Mouse (Mus musculus) C2C12 (cell line): ENCODE measurements around the gene Grb14. TPM values are rescaled to one million over a fixed set of nuclear protein-coding genes. Genes with fewer than 3 reads are reported as not detected.

Experiments
- H3K27me3 ChIP-seq: one replicate; pipeline ENCODE4 v1.6.1; 2011; ENCODE audit not compliant: control insufficient read depth, insufficient read depth, insufficient read length
- H3K36me3 ChIP-seq: one replicate; pipeline ENCODE4 v1.6.1; 2011; ENCODE audit not compliant: control insufficient read depth, insufficient read depth
- H3K4me3 ChIP-seq: one replicate; pipeline ENCODE4 v1.5.1; 2011; ENCODE audit warnings: mild to moderate bottlenecking, control low read depth; ENCODE audit not compliant: poor library complexity, insufficient read depth, severe bottlenecking
- H3K79me2 ChIP-seq: one replicate; pipeline ENCODE4 v1.6.1; 2011; ENCODE audit not compliant: control insufficient read depth, insufficient read depth
- H3K79me3 ChIP-seq: one replicate; pipeline ENCODE4 v1.6.1; 2011; ENCODE audit warnings: low read depth, control low read depth
- H3ac ChIP-seq: one replicate; pipeline ENCODE3; 2011; ENCODE audit warnings: low read depth; ENCODE audit not compliant: control insufficient read depth, insufficient read length
- CEBPB ChIP-seq: IDR thresholded peaks from one replicate; pipeline ENCODE4 v1.6.1; 2011; ENCODE audit warnings: low read depth, mild to moderate bottlenecking, control low read depth, moderate library complexity
- CTCF ChIP-seq: IDR thresholded peaks from one replicate; pipeline ENCODE4 v1.5.1; 2011; ENCODE audit not compliant: control insufficient read depth, insufficient read depth, insufficient read length
- FOSL1 ChIP-seq: IDR thresholded peaks from one replicate; pipeline ENCODE4 v1.8.0; 2011; ENCODE audit warnings: mild to moderate bottlenecking, low read length; ENCODE audit not compliant: poor library complexity, insufficient read depth, severe bottlenecking
- MAX ChIP-seq: IDR thresholded peaks from one replicate; pipeline ENCODE4 v1.6.1; 2011; ENCODE audit warnings: mild to moderate bottlenecking, control low read depth
- MYOD1 ChIP-seq: IDR thresholded peaks from one replicate; pipeline ENCODE4 v1.6.1; 2011; ENCODE audit warnings: low read depth; ENCODE audit not compliant: control insufficient read depth, insufficient read length
- MYOG ChIP-seq: IDR thresholded peaks from one replicate; pipeline ENCODE4 v1.6.1; 2011; ENCODE audit not compliant: control insufficient read depth, insufficient read length; ENCODE audit errors: extremely low read depth
- USF1 ChIP-seq: IDR thresholded peaks from one replicate; pipeline ENCODE4 v1.6.1; 2011; ENCODE audit warnings: low read depth, mild to moderate bottlenecking, control low read depth, moderate library complexity
- polyA plus RNA-seq: library from polyadenylated mRNA; unstranded; fragments of >200 nt; fragmentation: generic; extraction: Trizol; gene quantifications from one replicate; pipeline ENCODE4 v1.2.1, GENCODE M21; 2012; ENCODE audit warnings: missing spikeins

Gene Grb14
- polyA plus RNA-seq, 1 experiment, result 0.32 TPM

DNA sequence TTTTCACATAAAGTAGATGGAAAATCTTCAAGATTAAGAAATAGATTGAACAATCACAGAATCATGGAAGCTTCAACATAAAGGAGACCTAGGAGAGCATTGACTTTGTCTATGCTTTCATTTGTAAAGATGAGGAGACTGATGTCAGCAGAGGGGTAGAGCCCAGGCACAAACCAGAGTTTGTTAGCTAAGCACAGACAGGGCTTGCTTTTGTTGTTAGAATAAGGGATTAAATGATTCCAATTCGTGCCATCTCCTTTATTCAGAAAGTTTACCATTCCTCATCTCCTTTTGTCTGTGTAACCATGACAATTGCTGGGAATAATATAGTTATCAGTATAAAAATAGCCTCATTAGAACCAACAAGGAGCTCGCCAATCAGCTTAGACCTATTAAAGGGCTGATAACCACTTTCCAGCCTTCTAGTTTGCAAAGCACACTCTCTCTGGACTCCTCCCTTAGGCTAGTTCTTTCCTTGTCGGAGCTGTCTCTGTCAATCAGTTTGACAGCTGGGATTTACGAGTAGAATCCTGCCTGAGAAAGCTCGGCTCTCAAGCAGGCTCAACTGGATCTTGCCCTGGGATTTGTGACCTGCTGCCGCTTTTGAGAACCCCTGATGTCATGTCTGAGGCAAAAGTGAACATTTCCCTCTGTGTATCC, 137.6 kb downstream of the Grb14 start:
- Histone ChIP-seq H3K79me3 (no peaks in the 10 kb centered on the region), H3K27me3 (no peaks in the 10 kb centered on the region), H3K4me3 (no peak overlapping the region), H3ac (no peak overlapping the region), H3K79me2 (no peaks in the 10 kb centered on the region), H3K36me3 (no peaks in the 10 kb centered on the region)
- TF ChIP-seq CEBPB, result no peak
- TF ChIP-seq MYOD1, result no peak

DNA sequence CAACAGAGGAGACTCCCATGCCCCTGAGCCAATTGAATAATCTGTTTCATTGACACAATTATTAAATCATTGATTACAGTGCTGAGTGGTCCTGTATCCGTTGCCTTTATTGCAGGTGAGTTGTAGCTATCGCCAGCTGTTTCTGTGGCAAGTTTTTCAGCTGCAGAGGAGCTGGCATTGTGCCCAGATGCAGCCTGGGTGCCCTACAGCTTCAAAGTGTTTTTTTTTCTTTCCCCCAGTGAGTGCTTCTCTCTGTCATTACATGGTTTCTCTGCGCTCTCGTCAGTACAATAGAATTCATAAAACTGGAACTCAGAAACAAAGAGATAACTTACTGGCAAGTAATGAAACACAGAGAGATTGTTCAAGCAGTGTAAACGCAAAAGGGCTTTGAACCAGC, 139.1 kb downstream of the Grb14 start:
- Histone ChIP-seq H3K36me3 (no peaks in the 10 kb centered on the region), H3K27me3 (no peaks in the 10 kb centered on the region), H3ac (no peak overlapping the region), H3K79me2 (no peaks in the 10 kb centered on the region), H3K4me3 (no peak overlapping the region), H3K79me3 (no peaks in the 10 kb centered on the region)
- TF ChIP-seq USF1 (no peak), CEBPB (no peak), MAX (no peak), MYOD1 (no peak), FOSL1 (no peak), CTCF (no peak), MYOG (no peak)

DNA sequence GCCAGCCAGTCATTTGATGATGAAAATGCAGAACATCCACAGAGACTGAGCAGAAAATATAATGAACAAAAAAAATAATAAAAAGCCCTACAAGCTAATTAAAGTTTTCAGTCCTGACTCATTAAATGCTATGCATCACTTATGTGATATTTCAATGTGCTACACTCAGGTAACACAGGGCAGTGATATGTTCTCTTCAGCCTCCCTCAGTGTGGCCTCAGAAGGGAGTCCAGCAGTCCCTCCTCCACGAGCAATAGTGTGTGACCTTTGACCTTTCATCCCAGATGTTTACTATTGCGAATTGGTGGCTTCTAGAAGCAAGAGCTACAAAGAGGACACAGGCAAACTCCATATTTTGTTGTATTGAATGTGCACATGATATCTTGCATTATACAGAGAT, 146.5 kb downstream of the Grb14 start:
- Histone ChIP-seq H3K79me3 (no peaks in the 10 kb centered on the region), H3K36me3 (no peaks in the 10 kb centered on the region), H3K27me3 (no peaks in the 10 kb centered on the region), H3K79me2 (no peaks in the 10 kb centered on the region), H3K4me3 (no peak overlapping the region), H3ac (no peak overlapping the region)
- TF ChIP-seq CTCF, result no peak

Other genes starting within 250 kb of the Grb14 start
- 16.3 TPM for gene Cobll1, start 214.4 kb upstream of the Grb14 start, polyA plus RNA-seq